Mouse (Mus musculus) kidney, adult 11 months (tissue): Measurements from ENCODE around the gene Slc4a5.

Experiments
- DNase-seq: peaks from one replicate; pipeline ENCODE4 v3.0.0; 2022

Slc4a5 gene

DNA sequence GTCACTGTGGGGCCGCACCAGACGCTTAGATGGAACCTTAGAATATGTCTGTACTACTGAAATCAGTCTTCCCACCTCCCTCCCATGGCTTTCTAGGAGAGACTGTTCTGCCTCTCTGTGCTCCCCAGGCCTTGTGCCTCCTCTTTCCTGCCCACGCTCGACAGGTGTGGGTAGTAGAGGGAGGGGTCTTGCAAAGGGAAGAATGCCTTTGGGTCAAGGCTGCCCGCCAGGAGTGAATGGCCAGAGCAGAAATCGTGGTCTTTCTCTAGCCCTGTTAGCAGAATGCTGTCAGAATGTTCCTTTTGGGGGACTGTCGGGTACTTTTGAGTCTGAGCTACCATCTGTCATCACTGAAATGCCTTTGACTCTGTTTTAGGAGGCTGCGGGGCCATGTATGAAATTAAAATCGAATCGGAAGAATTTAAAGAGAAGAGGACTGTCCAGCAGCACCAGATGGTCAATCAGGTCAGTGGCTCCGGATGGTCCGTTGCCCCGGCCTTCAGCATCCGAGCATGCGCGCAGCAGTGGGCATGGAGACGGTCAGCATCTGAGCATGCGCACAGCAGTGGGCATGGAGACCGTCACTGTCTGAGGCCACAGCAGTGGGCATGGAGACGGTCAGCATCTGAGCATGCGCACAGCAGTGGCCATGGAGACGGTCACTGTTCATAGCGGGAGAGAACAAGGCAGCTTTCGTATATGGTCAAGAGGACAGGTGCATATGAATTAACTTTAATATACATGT lies 133.2 kb downstream of the Slc4a5 start:
- no peak for DNase-seq
